Comparison of ENCODE assay signal across 8 mouse cellular contexts in the genomic region with DNA sequence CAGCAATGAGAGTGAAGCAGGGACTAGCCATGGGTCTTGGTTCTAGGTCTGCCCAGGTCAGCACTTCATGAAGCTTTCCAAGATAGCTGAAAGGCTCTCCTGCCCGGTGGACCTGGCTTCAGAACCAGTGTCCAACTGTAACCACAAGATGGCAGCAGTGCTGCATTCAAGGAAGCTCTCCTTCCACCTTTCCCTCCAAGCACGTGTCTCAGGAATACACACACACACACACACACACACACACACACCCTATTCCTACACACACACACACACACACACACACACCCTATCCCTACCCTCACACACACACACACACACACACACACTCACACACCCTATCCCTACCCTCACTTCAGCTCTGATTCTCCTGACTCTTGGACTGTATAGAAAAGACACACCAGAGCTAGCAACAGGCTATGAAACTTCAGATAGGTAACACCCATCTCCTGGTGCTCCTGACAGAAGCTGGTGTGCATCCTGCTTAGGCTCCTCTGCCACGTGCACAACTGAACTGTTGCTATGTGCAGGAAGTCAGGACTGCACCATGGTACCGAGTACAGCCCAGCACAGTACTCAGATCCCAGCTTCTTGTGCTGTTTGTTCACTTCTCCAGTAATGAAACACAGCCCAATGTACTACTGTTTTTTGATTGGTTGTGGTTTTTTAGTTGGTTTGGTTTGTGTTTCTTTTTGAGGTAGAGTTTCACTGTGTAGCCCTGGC. TPM values are rescaled to one million over a fixed set of nuclear protein-coding genes. Genes with fewer than 3 reads are reported as not detected.
DNase-seq lines count a peak whose midpoint lies in the region; ATAC-seq and TF ChIP-seq lines count a peak whose summit lies in the region.

No protein-coding gene starts in this region.

- peaks cover 25% of the 10 kb centered on the region for H3K36me3 ChIP-seq in G1E (replicated peaks)
- H3K36me3 ChIP-seq in lung, embryonic 14.5 days (ENCODE audit: insufficient read depth), result no peaks in the 10 kb centered on the region
- no peaks in the 10 kb centered on the region for H3K36me3 ChIP-seq in thymus, adult 2 months (ENCODE audit: control insufficient read depth, insufficient read depth, low read length)

- no peak overlapping the region for H3K27ac ChIP-seq in lung, embryonic 14.5 days (ENCODE audit: low read depth)
- H3K27ac ChIP-seq in thymus, adult 2 months (ENCODE audit: control insufficient read depth, insufficient read depth, low read length), result no peak overlapping the region

- TF ChIP-seq POLR2A in thymus, adult 2 months (IDR thresholded peaks at IDR 0.05; ENCODE audit: control insufficient read depth, extremely low read depth, insufficient read depth, low read length, poor library complexity), result no peak

- no peak overlapping the region; the same call in 1 of the 2 replicates for H3K9ac ChIP-seq in lung, embryonic 14.5 days

- H3K27me3 ChIP-seq in G1E (ENCODE audit: insufficient read depth, low read length), result no peaks in the 10 kb centered on the region
- H3K27me3 ChIP-seq in lung, embryonic 14.5 days (ENCODE audit: insufficient read depth, low read length), result no peaks in the 10 kb centered on the region
- no peaks in the 10 kb centered on the region for H3K27me3 ChIP-seq in thymus, adult 2 months (ENCODE audit: control insufficient read depth, insufficient read depth, low read length)

- H3K4me3 ChIP-seq in G1E (ENCODE audit: low read depth, low read length), result no peak overlapping the region
- no peak overlapping the region for H3K4me3 ChIP-seq in lung, embryonic 14.5 days (ENCODE audit: low read depth, low read length)
- no peak overlapping the region for H3K4me3 ChIP-seq in thymus, adult 2 months (ENCODE audit: control insufficient read depth, insufficient read depth, low read length)

- H3K9me3 ChIP-seq in G1E (replicated peaks), result no peaks in the 10 kb centered on the region
- no peaks in the 10 kb centered on the region for H3K9me3 ChIP-seq in lung, embryonic 14.5 days (ENCODE audit: low read depth, low read length)

- peak; percentile 61 for DNase-seq in G1E (ENCODE audit: low spot score)
- peak; percentile 83 for DNase-seq in cerebellum, adult 18-20 months
- peak; percentile 85 for DNase-seq in forelimb bud, embryonic 11.5 days (ENCODE audit: low read depth, low spot score)
- DNase-seq in layer of hippocampus, adult 8-10 months (ENCODE audit: low spot score in 2 of 2), result peak; percentile 58 to 81
- DNase-seq in lung, embryonic 14.5 days, result peak; percentile 93
- DNase-seq in ovary, adult 18-20 months (ENCODE audit: low spot score), result peak; percentile 47
- peak; percentile 75 for DNase-seq in thymus, adult 2 months

- H3K4me2 ChIP-seq in lung, embryonic 14.5 days, result no peak overlapping the region

- peak; percentile 80 for TF ChIP-seq CTCF in G1E (IDR thresholded peaks at IDR 0.05; ENCODE audit: low read depth, low read length)
- TF ChIP-seq CTCF in lung, embryonic 14.5 days (IDR thresholded peaks at IDR 0.05; ENCODE audit: low read depth), result peak; percentile 99
- peak; percentile 65; the same call in 1 of the 2 replicates for TF ChIP-seq CTCF in thymus, adult 2 months (IDR thresholded peaks at IDR 0.05; ENCODE audit: borderline replicate concordance, control insufficient read depth, extremely low read depth, insufficient read depth, low read length, poor library complexity)

- peaks cover 20% of the 10 kb centered on the region for H3K4me1 ChIP-seq in G1E (ENCODE audit: insufficient read depth, low read depth, low read length)
- H3K4me1 ChIP-seq in lung, embryonic 14.5 days (ENCODE audit: insufficient read depth), result no peaks in the 10 kb centered on the region
- no peaks in the 10 kb centered on the region for H3K4me1 ChIP-seq in thymus, adult 2 months (replicated peaks; ENCODE audit: control insufficient read depth, insufficient read depth, low read length)

- ATAC-seq in G1E (ENCODE audit: extremely low read depth, insufficient number of reproducible peaks, low FRiP score, poor library complexity, severe bottlenecking), result peak; percentile 80
- peak; percentile 80 to 87 for ATAC-seq in hematopoietic stem cell, adult 5-6 weeks (replicated peaks in 1 of 2; ENCODE audit: insufficient read depth in 1 of 2, low FRiP score in 2 of 2, low TSS enrichment in 1 of 2, low read depth in 1 of 2, poor library complexity in 2 of 2, severe bottlenecking in 2 of 2)
- ATAC-seq in lung, embryonic 14.5 days (ENCODE audit: insufficient read depth), result peak; percentile 77

- 26% methylated on average over 4 of the region's 4 CpGs for WGBS in lung, embryonic 14.5 days
- 28% methylated on average over 4 of the region's 4 CpGs for WGBS in thymus, adult 2 months

RNA-seq across cellular contexts. Expression of a gene that starts 21.6 kb away (rescaled TPM):
- total RNA-seq in G1E (2014; fragmentation: Nextera tagmentation), result 8.8 and 13.0 TPM in 2 replicates
- total RNA-seq in G1E (2017), result 37.9 and 42.0 TPM in 2 replicates
- polyA plus RNA-seq in G1E (2012), result 11.2 and 14.0 TPM in 2 replicates
- total RNA-seq in hematopoietic stem cell, adult 5-6 weeks (2017), result 2.6 and 8.8 TPM in 2 replicates
- 10 to 100 TPM in 2 of 4 experiments, 1 to 10 TPM in 2; 4.9 to 14.6 (median 9.5) TPM for total RNA-seq in layer of hippocampus, adult 8-10 months (2022)
- 24.6 and 26.3 TPM in 2 replicates for polyA plus RNA-seq in lung, embryonic 14.5 days (2014; fragmentation: Nextera tagmentation; extraction: Ambion mirVana)
- 16.6 and 21.5 TPM in 2 replicates for polyA plus RNA-seq in thymus, adult 2 months (2012; rRNA removed)

RNA-seq across cellular contexts. Expression of a gene that starts 37.6 kb away (rescaled TPM):
- total RNA-seq in G1E (2014; fragmentation: Nextera tagmentation), result 89.6 and 93.3 TPM in 2 replicates
- 302 and 305 TPM in 2 replicates for total RNA-seq in G1E (2017)
- polyA plus RNA-seq in G1E (2012), result 116 and 123 TPM in 2 replicates
- total RNA-seq in hematopoietic stem cell, adult 5-6 weeks (2017), result 183 and 185 TPM in 2 replicates
- 1 to 10 TPM; 6.0 to 7.6 (median 6.4) TPM for total RNA-seq in layer of hippocampus, adult 8-10 months (2022)
- 210 and 227 TPM in 2 replicates for polyA plus RNA-seq in lung, embryonic 14.5 days (2014; fragmentation: Nextera tagmentation; extraction: Ambion mirVana)
- polyA plus RNA-seq in thymus, adult 2 months (2012; rRNA removed), result 167 and 212 TPM in 2 replicates

RNA-seq across cellular contexts. Expression of a gene that starts 38.3 kb away (rescaled TPM):
- total RNA-seq in G1E (2014; fragmentation: Nextera tagmentation) (42.6 and 55.8 TPM in 2 replicates), G1E (2017) (27.7 and 29.4 TPM in 2 replicates)
- polyA plus RNA-seq in G1E (2012), result 15.4 and 17.4 TPM in 2 replicates
- 8.2 and 23.8 TPM in 2 replicates for total RNA-seq in hematopoietic stem cell, adult 5-6 weeks (2017)
- total RNA-seq in layer of hippocampus, adult 8-10 months (2022), result 10 to 100 TPM; 33.4 to 45.8 (median 37.3) TPM
- 18.7 and 20.8 TPM in 2 replicates for polyA plus RNA-seq in lung, embryonic 14.5 days (2014; fragmentation: Nextera tagmentation; extraction: Ambion mirVana)
- 31.7 and 41.9 TPM in 2 replicates for polyA plus RNA-seq in thymus, adult 2 months (2012; rRNA removed)

Comparison
In these comparisons a context has a peak if more than half of its experiments do, and no peak if none do; other contexts are left out.
1. RNA of a gene that starts 37.6 kb away (total RNA-seq): 89.6 to 305 TPM in G1E and 183 to 185 TPM in hematopoietic stem cell, adult 5-6 weeks; 6.0 to 7.6 TPM in layer of hippocampus, adult 8-10 months; every median in the first group is over 10 times any median in the second.
2. Peak in every context shown above with its lines, with median percentiles within 50 percentile points of each other: ATAC-seq, DNase-seq and CTCF ChIP-seq.